Mouse (Mus musculus) heart, adult 18-20 months (tissue): Measurements from ENCODE around the gene Frs2. TPM values are rescaled to one million over a fixed set of nuclear protein-coding genes. Genes with fewer than 3 reads are reported as not detected.

Experiments
- DNase-seq, 2 experiments: peaks; one replicate each; pipeline ENCODE4 v3.0.0; 2021 to 2022; ENCODE audit warnings: mixed read lengths in 1 of 2
- long read RNA-seq, 2 experiments: library from polyadenylated mRNA; stranded (forward); transcript quantifications; one replicate each; pipeline ENCODE4 v2.0.0; 2021
- total RNA-seq, 2 experiments: library from RNA; stranded (reverse); gene quantifications; 2 replicates each; pipeline ENCODE4 v1.2.3; 2021

Frs2 gene
- total RNA-seq, result 10 to 100 TPM; 15.3 to 16.4 TPM
- long read RNA-seq, experiment 1, full-length matches to known transcripts, result 4 of 6 reads
- long read RNA-seq, experiment 1, partial matches to known transcripts, result 0 of 6 reads
- long read RNA-seq, experiment 1, other reads (novel, unspliced or antisense), result 2 of 6 reads
- long read RNA-seq, experiment 2, partial matches to known transcripts, result 0 of 2 reads
- long read RNA-seq, experiment 2, other reads (novel, unspliced or antisense), result 2 of 2 reads

GRCm38 (mm10) chr10:117148361-117149003, at the start of gene Frs2:
TSS of gene Frs2 (minus strand) at chr10:117148534.
- peak; percentile 96 to 97 for DNase-seq

- DNase-seq, result no peak
Measured at GRCm38 (mm10) chr10:117196696-117197095, 48.4 kb upstream of the Frs2 start.

- DNase-seq, result no peak
Measured at GRCm38 (mm10) chr10:117195748-117196147, 47.4 kb upstream of the Frs2 start.

- no peak for DNase-seq
Measured at GRCm38 (mm10) chr10:117195005-117195404, 46.7 kb upstream of the Frs2 start.

- DNase-seq, result no peak
Measured at GRCm38 (mm10) chr10:117193364-117193763, 45.0 kb upstream of the Frs2 start.

- DNase-seq, result no peak
Measured at GRCm38 (mm10) chr10:117185399-117186089, 37.2 kb upstream of the Frs2 start.

- peak in 1 of 2 experiments; percentile 11 for DNase-seq
Measured at GRCm38 (mm10) chr10:117181098-117181497, 32.8 kb upstream of the Frs2 start.

GRCm38 (mm10) chr10:117174645-117175044, 26.3 kb upstream of the Frs2 start:
- DNase-seq, result no peak

GRCm38 (mm10) chr10:117173566-117174438, 25.5 kb upstream of the Frs2 start:
- no peak for DNase-seq

- no peak for DNase-seq
Measured at GRCm38 (mm10) chr10:117173111-117173510, 24.8 kb upstream of the Frs2 start.

- DNase-seq, result no peak
Measured at GRCm38 (mm10) chr10:117172069-117172468, 23.7 kb upstream of the Frs2 start.

- DNase-seq, result no peak
Measured at GRCm38 (mm10) chr10:117166785-117167425, 18.6 kb upstream of the Frs2 start.

- no peak for DNase-seq
Measured at GRCm38 (mm10) chr10:117162662-117163061, 14.3 kb upstream of the Frs2 start.

- no peak for DNase-seq
Measured at GRCm38 (mm10) chr10:117160099-117160498, 11.8 kb upstream of the Frs2 start.

- DNase-seq, result no peak
Measured at GRCm38 (mm10) chr10:117152247-117152646, 3.9 kb upstream of the Frs2 start.

GRCm38 (mm10) chr10:117151676-117152075, 3.3 kb upstream of the Frs2 start:
- DNase-seq, result no peak

GRCm38 (mm10) chr10:117151241-117151640, 2.9 kb upstream of the Frs2 start:
- no peak for DNase-seq

- no peak for DNase-seq
Measured at GRCm38 (mm10) chr10:117150764-117151163, 2.4 kb upstream of the Frs2 start.

GRCm38 (mm10) chr10:117149942-117150617, 1.7 kb upstream of the Frs2 start:
- DNase-seq, result peak in 1 of 2 experiments; percentile 57

GRCm38 (mm10) chr10:117149241-117149640, 907 bp upstream of the Frs2 start:
- DNase-seq, result no peak
